Mouse (Mus musculus) lung, adult 2 months (tissue): ENCODE results near the gene Vav3. TPM values are rescaled to one million over a fixed set of nuclear protein-coding genes. Genes with fewer than 3 reads are reported as not detected.

Source experiments
- DNase-seq: peaks from one replicate; pipeline ENCODE4 v3.0.0; 2022
- H3K4me1 ChIP-seq: fragments of 200-500 bp; 2 replicates; pipeline ENCODE4 v1.6.1; 2011; ENCODE audit warnings: low read length; ENCODE audit not compliant: control insufficient read depth, insufficient read depth
- H3K4me3 ChIP-seq: fragments of 200-500 bp; replicated peaks from 2 replicates; pipeline ENCODE3; 2011; ENCODE audit warnings: low read depth, mild to moderate bottlenecking, control low read depth, low read length; ENCODE audit errors: extremely low read depth
- CTCF ChIP-seq: fragments of 200-500 bp; IDR thresholded peaks from 2 replicates; pipeline ENCODE4 v1.5.1; 2011; ENCODE audit warnings: mild to moderate bottlenecking, low read length, control low read depth; ENCODE audit not compliant: insufficient read depth
- POLR2A ChIP-seq: fragments of 200-500 bp; IDR thresholded peaks from 2 replicates; pipeline ENCODE4 v1.6.1; 2011; ENCODE audit warnings: low read depth, mild to moderate bottlenecking, control low read depth, low read length, borderline replicate concordance; ENCODE audit errors: extremely low read depth
- WGBS: fragments of 180-500 bp; shearing (Covaris S2); methylation state at CpG from one replicate; pipeline ENCODE4 v1.1.7; 2018; 5-methylcytosine and 5-hydroxymethylcytosine counted together
- polyA plus RNA-seq: library from polyadenylated mRNA; depleted of rRNA; stranded (reverse); fragments of >200 nt; gene quantifications from 2 replicates; pipeline ENCODE4 v1.2.3, GENCODE M21; 2012; rRNA removed

Gene Vav3
- polyA plus RNA-seq, result 3.1 and 3.9 TPM in 2 replicates

GRCm38 (mm10) chr3:109340274-109341070, at the start of gene Vav3:
Gene Vav3 (plus strand): TSS chr3:109340653.
- Histone ChIP-seq H3K4me3 (peak within 1 kb of the TSS; percentile 93), H3K4me1 (0 out of 2 replicates have a peak, but pooled peaks cover 3% of the 10 kb centered on the region)
- peak; percentile 46 for DNase-seq
- no peak for TF ChIP-seq POLR2A
- TF ChIP-seq CTCF, result no peak
- under 1% methylated on average over 90 of the region's 92 CpGs for WGBS

DNA sequence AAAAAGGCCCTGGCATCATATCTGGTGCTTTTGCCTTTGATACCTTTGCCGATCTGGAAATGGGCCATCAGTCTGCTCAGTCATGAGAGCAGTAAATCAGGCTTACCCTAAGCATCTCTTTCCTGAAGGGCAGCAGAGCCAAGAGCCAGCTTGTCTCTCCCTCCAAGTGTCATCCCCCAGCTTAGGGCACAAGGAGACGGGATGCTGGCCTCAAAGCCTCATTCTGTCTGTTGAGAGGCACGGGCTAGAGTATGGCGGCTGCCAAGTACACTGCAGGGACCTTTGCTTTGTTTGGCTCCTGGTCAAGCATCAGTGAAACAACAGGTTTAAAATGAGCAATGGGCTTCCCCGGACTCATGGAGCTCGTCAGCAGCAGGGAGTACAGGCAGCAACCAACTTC, 41.6 kb upstream of the Vav3 start:
- no peak for TF ChIP-seq POLR2A
- TF ChIP-seq CTCF, result no peak
- Histone ChIP-seq H3K4me1 (no peaks in the 10 kb centered on the region), H3K4me3 (no peak overlapping the region)
- WGBS, result 67% methylated on average over 6 of the region's 6 CpGs
- no peak for DNase-seq

GRCm38 (mm10) chr3:109299303-109300074, 41.0 kb upstream of the Vav3 start:
- no peaks in the 10 kb centered on the region for H3K4me1 ChIP-seq
- 84% methylated on average over 4 of the region's 4 CpGs for WGBS
- H3K4me3 ChIP-seq, result no peak overlapping the region
- DNase-seq, result no peak
- TF ChIP-seq CTCF, result no peak
- no peak for TF ChIP-seq POLR2A

DNA sequence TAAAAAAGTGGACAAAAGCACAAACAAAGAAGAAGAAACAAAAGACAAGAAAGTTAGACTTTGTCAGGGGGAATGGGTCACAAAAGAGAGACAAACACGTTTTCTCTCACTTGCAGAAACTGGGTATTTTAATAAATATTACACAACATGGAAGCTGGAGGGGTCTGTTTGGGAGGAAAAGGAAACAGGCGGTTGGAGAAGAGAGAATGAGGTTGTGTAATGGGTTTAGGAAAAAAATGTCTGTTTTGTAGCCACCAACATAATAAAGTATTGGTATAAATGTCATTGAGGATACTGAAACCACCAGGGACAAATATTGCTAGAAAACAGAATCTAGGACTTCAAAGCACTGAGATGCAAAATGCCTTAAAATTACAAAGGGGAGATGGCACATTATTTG, 38.4 kb upstream of the Vav3 start:
- no peak for TF ChIP-seq POLR2A
- no peak for TF ChIP-seq CTCF
- 52% methylated on average over 2 of the region's 2 CpGs for WGBS
- no peak for DNase-seq
- H3K4me3 ChIP-seq, result no peak overlapping the region
- no peaks in the 10 kb centered on the region for H3K4me1 ChIP-seq

DNA sequence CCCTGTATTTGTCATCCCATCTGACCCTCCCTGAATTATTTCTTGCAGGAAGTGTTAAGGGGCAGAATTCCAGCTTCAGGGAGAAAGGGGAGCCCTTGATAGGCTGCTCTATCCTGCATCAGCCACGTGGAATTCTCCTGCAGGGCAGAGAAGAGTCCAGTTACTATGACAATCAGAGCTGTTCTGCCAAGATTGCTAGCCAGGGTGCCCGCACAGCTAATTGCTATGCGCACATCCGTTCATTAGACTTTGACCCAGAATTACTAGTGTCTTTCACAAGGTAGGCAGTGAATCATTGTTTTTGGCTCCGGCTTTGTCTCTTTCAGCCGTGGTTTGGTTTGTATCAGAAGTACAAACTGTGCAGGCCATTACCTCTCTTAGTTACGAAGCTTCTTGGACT, 33.0 kb upstream of the Vav3 start:
- 78% methylated on average over 7 of the region's 7 CpGs for WGBS
- no peak for TF ChIP-seq CTCF
- TF ChIP-seq POLR2A, result no peak
- Histone ChIP-seq H3K4me1 (no peaks in the 10 kb centered on the region), H3K4me3 (no peak overlapping the region)
- no peak for DNase-seq

DNA sequence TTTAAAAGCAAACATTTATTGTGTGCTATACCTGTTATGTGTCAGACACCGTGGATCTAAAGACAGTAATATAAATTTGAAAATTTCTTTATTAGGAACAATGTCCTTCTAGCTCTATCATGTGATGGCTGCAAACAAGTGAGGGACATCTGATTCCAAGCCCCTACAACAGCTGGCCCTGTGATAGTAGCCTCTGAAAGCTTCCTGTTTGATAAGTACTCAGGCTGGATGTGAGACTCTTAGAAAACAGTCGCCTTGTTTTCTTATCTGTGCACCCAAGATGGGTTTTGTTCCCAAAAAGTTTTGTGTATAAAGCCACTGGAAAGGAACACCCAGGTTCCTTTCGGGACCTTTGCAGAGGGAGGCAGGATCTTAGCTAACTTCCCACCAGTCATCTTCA, 32.0 kb upstream of the Vav3 start:
- WGBS, result 58% methylated on average over 3 of the region's 3 CpGs
- DNase-seq, result no peak

GRCm38 (mm10) chr3:109309317-109310265, 30.9 kb upstream of the Vav3 start:
- TF ChIP-seq CTCF (no peak), POLR2A (no peak)
- no peak for DNase-seq
- H3K4me3 ChIP-seq, result no peak overlapping the region
- no peaks in the 10 kb centered on the region for H3K4me1 ChIP-seq
- 78% methylated on average over 18 of the region's 18 CpGs for WGBS

More for the DNA sequence above, 32.0 kb upstream of the Vav3 start:
- TF ChIP-seq POLR2A (no peak), CTCF (no peak)
- no peaks in the 10 kb centered on the region for H3K4me1 ChIP-seq
- H3K4me3 ChIP-seq, result no peak overlapping the region

DNA sequence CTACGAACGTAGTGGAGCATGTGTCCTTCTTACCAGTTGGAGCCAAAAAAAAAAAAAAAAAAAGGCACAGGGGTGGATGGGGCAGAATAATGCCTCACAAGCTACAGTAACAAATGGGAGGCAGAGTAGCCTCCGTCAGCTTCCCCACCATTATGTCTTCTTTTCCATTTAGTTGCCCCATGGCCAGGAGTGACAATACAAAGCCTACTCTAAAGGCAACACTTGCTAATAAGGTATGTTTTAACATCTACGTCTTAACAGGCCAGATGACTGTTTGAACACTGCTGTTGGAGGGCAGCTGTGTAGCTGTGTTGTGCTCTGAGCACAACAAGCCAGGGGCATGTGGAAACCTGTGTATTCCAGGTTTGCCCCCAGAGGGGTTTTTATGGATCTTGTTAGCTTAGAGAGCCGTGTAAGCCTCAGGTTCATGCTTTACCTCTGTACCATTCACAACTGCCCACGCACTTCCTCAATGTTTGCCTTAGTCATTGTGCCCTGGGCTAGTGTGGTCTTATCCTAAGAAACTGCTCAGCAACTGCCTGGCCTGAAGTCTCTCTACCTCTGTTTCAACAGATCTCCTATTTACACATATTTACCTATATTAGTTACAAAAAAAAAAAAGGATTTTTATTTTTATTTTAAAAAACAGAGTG, 29.2 kb upstream of the Vav3 start:
- 83% methylated on average over 6 of the region's 6 CpGs for WGBS
- TF ChIP-seq POLR2A, result no peak
- DNase-seq, result no peak
- no peaks in the 10 kb centered on the region for H3K4me1 ChIP-seq
- no peak overlapping the region for H3K4me3 ChIP-seq

DNA sequence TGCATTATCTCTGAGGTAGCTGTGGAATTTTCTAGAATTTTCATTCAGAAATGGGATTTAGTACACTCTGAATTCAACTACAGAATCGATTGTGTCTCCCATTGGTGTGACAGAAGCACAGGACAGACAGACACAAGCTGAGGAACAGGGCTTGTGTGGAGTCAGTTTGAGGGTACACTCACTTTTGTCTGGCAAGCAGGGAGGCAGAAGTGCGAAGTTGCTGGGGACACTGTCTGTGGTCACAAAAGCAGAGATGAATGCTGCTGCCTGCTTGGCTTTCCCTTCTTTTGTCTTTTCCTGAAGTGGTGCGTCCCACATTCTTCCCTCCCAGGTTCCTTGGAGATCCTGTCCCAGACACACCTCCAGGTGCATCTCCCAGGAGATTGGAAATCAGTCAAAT, 28.6 kb upstream of the Vav3 start:
- H3K4me3 ChIP-seq, result no peak overlapping the region
- DNase-seq, result no peak
- WGBS, result 84% methylated on average over 3 of the region's 3 CpGs

More for the DNA sequence above, 28.6 kb upstream of the Vav3 start:
- no peaks in the 10 kb centered on the region for H3K4me1 ChIP-seq
- TF ChIP-seq CTCF (no peak), POLR2A (no peak)
